ENCODE assay signal across 9 mouse cellular contexts in genomic region chr5:121704512-121705248, GRCm38 (mm10). TPM values are rescaled to one million over a fixed set of nuclear protein-coding genes. Genes with fewer than 3 reads are reported as not detected.
DNase-seq lines count a peak whose midpoint lies in the region; ATAC-seq and TF ChIP-seq lines count a peak whose summit lies in the region.
"Had no signal": no experiment of that assay in that cellular context is flagged by ENCODE, and none has a peak within 500 bp of the region (broad histone marks: within the 10 kb centered on the region; RNA-seq: fewer than 3 reads in every experiment).

No protein-coding gene starts in this region.

- peak overlapping the region; percentile 70 for H3K4me2 ChIP-seq in heart, embryonic 16.5 days (ENCODE audit: low read depth, low read length)
- H3K4me2 ChIP-seq in midbrain, embryonic 15.5 days, result peak overlapping the region; percentile 50

- intact Hi-C loops in heart, postnatal 36 days (cut with DNase I), result no loop called here

- H3K4me1 ChIP-seq in heart, embryonic 16.5 days (ENCODE audit: control insufficient read depth, insufficient read depth, low read length), result peaks cover 17% of the 10 kb centered on the region
- peaks cover 7% of the 10 kb centered on the region; the same call in 1 of the 2 replicates for H3K4me1 ChIP-seq in kidney, adult 2 months (ENCODE audit: control insufficient read depth, insufficient read depth, low read length)
- peaks cover 7% of the 10 kb centered on the region; the same call in 1 of the 2 replicates for H3K4me1 ChIP-seq in midbrain, embryonic 15.5 days

- peak overlapping the region; percentile 43 for H3K4me3 ChIP-seq in heart, embryonic 16.5 days (ENCODE audit: low read length)
- H3K4me3 ChIP-seq in kidney, adult 2 months (ENCODE audit: insufficient read depth, low read depth, low read length), result peak overlapping the region; percentile 21; the same call in 1 of the 2 replicates
- H3K4me3 ChIP-seq in midbrain, embryonic 15.5 days, result peak overlapping the region; percentile 22

- TF ChIP-seq CTCF in kidney, adult 2 months (conservative IDR thresholded peaks at IDR 0.05; ENCODE audit: insufficient read depth, insufficient read length, low read depth, low read length), result no peak

- H3K27me3 ChIP-seq in heart, embryonic 16.5 days (ENCODE audit: control insufficient read depth, insufficient read depth, low read length), result no peaks in the 10 kb centered on the region
- no peaks in the 10 kb centered on the region for H3K27me3 ChIP-seq in kidney, adult 2 months (replicated peaks; ENCODE audit: control insufficient read depth, insufficient read depth, low read length)
- no peaks in the 10 kb centered on the region for H3K27me3 ChIP-seq in midbrain, embryonic 15.5 days (replicated peaks)

- DNase-seq in heart, postnatal 36 days, result no peak
- DNase-seq in embryo, embryonic 11 days, result peak; percentile 39
- DNase-seq in kidney, adult 2 months, result peak; percentile 65
- no peak for DNase-seq in urinary bladder, postnatal 10 days (ENCODE audit: low spot score)
- DNase-seq in ovary, postnatal 10 days (ENCODE audit: low spot score), result no peak
- no peak for DNase-seq in spleen, adult 18-20 months

- H3K9me3 ChIP-seq in heart, embryonic 16.5 days (replicated peaks; ENCODE audit: control insufficient read depth, low read length), result no peaks in the 10 kb centered on the region
- H3K9me3 ChIP-seq in midbrain, embryonic 15.5 days, result no peaks in the 10 kb centered on the region

- no peak for TF ChIP-seq POLR2A in kidney, adult 2 months (IDR thresholded peaks at IDR 0.05; ENCODE audit: low read depth, low read length)

- ATAC-seq in heart, embryonic 16.5 days (replicated peaks; ENCODE audit: extremely low read depth, insufficient read depth, low FRiP score), result peak; percentile 7; the same call in 1 of the 2 replicates
- no peak for ATAC-seq in midbrain, embryonic 15.5 days (replicated peaks)

- H3K9ac ChIP-seq in heart, embryonic 16.5 days (ENCODE audit: low read length), result 0 out of 2 replicates have a peak overlapping the region, but pooled peaks have one; percentile 38
- H3K9ac ChIP-seq in midbrain, embryonic 15.5 days, result peak overlapping the region; percentile 33; the same call in 1 of the 2 replicates

- H3K27ac ChIP-seq in heart, embryonic 16.5 days (ENCODE audit: low read length), result no peak overlapping the region
- H3K27ac ChIP-seq in kidney, adult 2 months (ENCODE audit: insufficient read depth, low read depth, low read length), result 0 out of 2 replicates have a peak overlapping the region, but pooled peaks have one; percentile 10
- H3K27ac ChIP-seq in midbrain, embryonic 15.5 days, result no peak overlapping the region
- H3K27ac ChIP-seq: macrophage had no signal

- no peaks in the 10 kb centered on the region for H3K36me3 ChIP-seq in heart, embryonic 16.5 days (ENCODE audit: control insufficient read depth, insufficient read depth)
- H3K36me3 ChIP-seq in kidney, adult 2 months (ENCODE audit: control insufficient read depth, insufficient read depth, low read length), result no peaks in the 10 kb centered on the region
- H3K36me3 ChIP-seq in midbrain, embryonic 15.5 days (replicated peaks), result no peaks in the 10 kb centered on the region

- WGBS in heart, embryonic 16.5 days, result 8% methylated on average over 20 of the region's 20 CpGs
- 10% methylated on average over 20 of the region's 20 CpGs for WGBS in kidney, adult 2 months
- WGBS in midbrain, embryonic 15.5 days, result 6% methylated on average over 20 of the region's 20 CpGs

RNA-seq across cellular contexts. Expression of gene Atxn2, which starts 6.5 kb away (rescaled TPM):
- polyA plus RNA-seq in heart, embryonic 16.5 days (2015; fragmentation: Nextera tagmentation; extraction: Ambion mirVana), result 36.0 and 38.4 TPM in 2 replicates
- total RNA-seq in heart, postnatal 36 days (2021), result 100 to 1,000 TPM; 138 to 149 TPM
- polyA plus RNA-seq in kidney, adult 2 months (2012; rRNA removed), result 111 and 112 TPM in 2 replicates
- polyA plus RNA-seq in midbrain, embryonic 15.5 days (2015; fragmentation: Nextera tagmentation; extraction: Ambion mirVana), result 107 and 111 TPM in 2 replicates

RNA-seq across cellular contexts. Expression of gene Brap, which starts 44.3 kb away (rescaled TPM):
- 29.0 and 30.0 TPM in 2 replicates for polyA plus RNA-seq in heart, embryonic 16.5 days (2015; fragmentation: Nextera tagmentation; extraction: Ambion mirVana)
- total RNA-seq in heart, postnatal 36 days (2021), result 10 to 100 TPM; 29.8 to 31.9 TPM
- 44.0 and 50.1 TPM in 2 replicates for polyA plus RNA-seq in kidney, adult 2 months (2012; rRNA removed)
- polyA plus RNA-seq in midbrain, embryonic 15.5 days (2015; fragmentation: Nextera tagmentation; extraction: Ambion mirVana), result 48.2 and 50.9 TPM in 2 replicates

RNA-seq across cellular contexts. Expression of gene Acad10, which starts 44.4 kb away (rescaled TPM):
- polyA plus RNA-seq in heart, embryonic 16.5 days (2015; fragmentation: Nextera tagmentation; extraction: Ambion mirVana), result 2.2 and 2.6 TPM in 2 replicates
- total RNA-seq in heart, postnatal 36 days (2021), result 10 to 100 TPM; 19.8 to 23.8 TPM
- polyA plus RNA-seq in kidney, adult 2 months (2012; rRNA removed), result 55.9 and 68.1 TPM in 2 replicates
- 1.6 and 1.8 TPM in 2 replicates for polyA plus RNA-seq in midbrain, embryonic 15.5 days (2015; fragmentation: Nextera tagmentation; extraction: Ambion mirVana)

Comparison
In these comparisons a context has a peak if more than half of its experiments do, and no peak if none do; other contexts are left out.
1. DNase-seq: peak in embryo, embryonic 11 days (single experiment) and kidney, adult 2 months (single experiment); none in heart, postnatal 36 days (0 of 2), urinary bladder, postnatal 10 days (single experiment), ovary, postnatal 10 days (single experiment) and spleen, adult 18-20 months (0 of 2).
2. RNA of gene Acad10, which starts 44.4 kb away (polyA plus RNA-seq): 55.9 to 68.1 TPM in kidney, adult 2 months; 2.2 to 2.6 TPM in heart, embryonic 16.5 days and 1.6 to 1.8 TPM in midbrain, embryonic 15.5 days; every median in the first group is over 10 times any median in the second.
3. Peak in every context shown above with its lines, with median percentiles within 50 percentile points of each other: H3K4me3 ChIP-seq.